Mouse (Mus musculus): Measurements from ENCODE around the gene Rpp25.

- TF ChIP-seq CTCF (IDR thresholded peaks at IDR 0.05; ENCODE audit: control insufficient read depth, insufficient read depth, low read length) (no peak), POLR2A (IDR thresholded peaks at IDR 0.05; ENCODE audit: borderline replicate concordance, control insufficient read depth, low read depth, low read length) (no peak)
These were observed 41.0 kb upstream of the Rpp25 start for GRCm38 (mm10) chr9:57462866-57463265.

All from bone marrow, adult 2 months (tissue).